In genomic region chr4:148941321-148941720, GRCm38 (mm10) we compare ENCODE assay signal across 8 mouse cellular contexts.
A peak's percentile ranks its signal among the peaks of the same experiment; 100 is the strongest.
DNase-seq lines count a peak whose midpoint lies in the region; ATAC-seq and TF ChIP-seq lines count a peak whose summit lies in the region.

No protein-coding gene starts in this region.

- H3K9me3 ChIP-seq in kidney, embryonic 14.5 days (ENCODE audit: control insufficient read depth, low read length): no peaks in the 10 kb centered on the region
- H3K9me3 ChIP-seq in embryonic facial prominence, embryonic 13.5 days: no peaks in the 10 kb centered on the region
- H3K9me3 ChIP-seq in intestine, postnatal 0 days (ENCODE audit: control insufficient read depth): no peaks in the 10 kb centered on the region
- no peaks in the 10 kb centered on the region for H3K9me3 ChIP-seq in midbrain, postnatal 0 days (ENCODE audit: low read length)

- peak overlapping the region; percentile 39 for H3K27ac ChIP-seq in kidney, embryonic 14.5 days (ENCODE audit: low read depth, low read length)
- no peak overlapping the region for H3K27ac ChIP-seq in kidney, adult 2 months (ENCODE audit: insufficient read depth, low read depth, low read length)
- H3K27ac ChIP-seq in embryonic facial prominence, embryonic 13.5 days: no peak overlapping the region; the same call in 1 of the 2 replicates
- no peak overlapping the region for H3K27ac ChIP-seq in intestine, postnatal 0 days (ENCODE audit: low read depth, low read length)
- H3K27ac ChIP-seq in midbrain, postnatal 0 days (ENCODE audit: low read depth, low read length): peak overlapping the region; percentile 7; the same call in 1 of the 2 replicates

- peaks cover 7% of the 10 kb centered on the region; the same call in 1 of the 2 replicates for H3K36me3 ChIP-seq in kidney, embryonic 14.5 days (ENCODE audit: control insufficient read depth, insufficient read depth, low read length)
- no peaks in the 10 kb centered on the region for H3K36me3 ChIP-seq in kidney, adult 2 months (ENCODE audit: control insufficient read depth, insufficient read depth, low read length)
- no peaks in the 10 kb centered on the region for H3K36me3 ChIP-seq in embryonic facial prominence, embryonic 13.5 days
- peaks cover 30% of the 10 kb centered on the region for H3K36me3 ChIP-seq in intestine, postnatal 0 days (ENCODE audit: control insufficient read depth, insufficient read depth)
- no peaks in the 10 kb centered on the region for H3K36me3 ChIP-seq in midbrain, postnatal 0 days (ENCODE audit: insufficient read depth, low read length)

- ATAC-seq in kidney, embryonic 14.5 days (ENCODE audit: low FRiP score, low TSS enrichment): 0 out of 2 replicates have a peak, but pooled peaks have one; percentile 9
- no peak for ATAC-seq in embryonic facial prominence, embryonic 13.5 days (ENCODE audit: insufficient number of reproducible peaks, insufficient read depth, low FRiP score, low TSS enrichment, low read depth)
- no peak for ATAC-seq in intestine, postnatal 0 days
- 0 out of 2 replicates have a peak, but pooled peaks have one; percentile 4 for ATAC-seq in midbrain, postnatal 0 days (ENCODE audit: low FRiP score)

- peak overlapping the region; percentile 1; the same call in 1 of the 2 replicates for H3K9ac ChIP-seq in kidney, embryonic 14.5 days (ENCODE audit: low read depth, low read length)
- no peak overlapping the region for H3K9ac ChIP-seq in embryonic facial prominence, embryonic 13.5 days
- no peak overlapping the region for H3K9ac ChIP-seq in intestine, postnatal 0 days (ENCODE audit: low read depth, low read length)
- H3K9ac ChIP-seq in midbrain, postnatal 0 days (replicated peaks; ENCODE audit: low read length, poor library complexity, severe bottlenecking): no peak overlapping the region

- H3K4me3 ChIP-seq in kidney, embryonic 14.5 days (ENCODE audit: low read length): no peak overlapping the region
- no peak overlapping the region for H3K4me3 ChIP-seq in kidney, adult 2 months (ENCODE audit: insufficient read depth, low read depth, low read length)
- no peak overlapping the region for H3K4me3 ChIP-seq in embryonic facial prominence, embryonic 13.5 days
- no peak overlapping the region for H3K4me3 ChIP-seq in intestine, postnatal 0 days (ENCODE audit: low read depth, low read length)
- no peak overlapping the region for H3K4me3 ChIP-seq in midbrain, postnatal 0 days (ENCODE audit: low read depth, low read length)

- no peak for TF ChIP-seq POLR2A in kidney, adult 2 months (IDR thresholded peaks at IDR 0.05; ENCODE audit: low read depth, low read length)

- H3K4me2 ChIP-seq in kidney, embryonic 14.5 days (replicated peaks; ENCODE audit: low read depth, low read length): peak overlapping the region; percentile 25; the same call in 1 of the 2 replicates
- peak overlapping the region; percentile 46; the same call in 1 of the 2 replicates for H3K4me2 ChIP-seq in embryonic facial prominence, embryonic 13.5 days
- H3K4me2 ChIP-seq in intestine, postnatal 0 days (replicated peaks; ENCODE audit: low read depth): peak overlapping the region; percentile 65
- H3K4me2 ChIP-seq in midbrain, postnatal 0 days (ENCODE audit: low read depth, low read length, poor library complexity, severe bottlenecking): peak overlapping the region; percentile 41

- no peak for TF ChIP-seq CTCF in kidney, adult 2 months (conservative IDR thresholded peaks at IDR 0.05; ENCODE audit: insufficient read depth, insufficient read length, low read depth, low read length)
- TF ChIP-seq CTCF in intestine, postnatal 0 days (IDR thresholded peaks at IDR 0.05; ENCODE audit: low read depth): no peak
- no peak for TF ChIP-seq CTCF in midbrain, postnatal 0 days (IDR thresholded peaks at IDR 0.05)

- 42% methylated on average over 11 of the region's 11 CpGs for WGBS in kidney, embryonic 14.5 days
- WGBS in kidney, adult 2 months: 67% methylated on average over 11 of the region's 11 CpGs
- WGBS in embryonic facial prominence, embryonic 13.5 days: 50% methylated on average over 11 of the region's 11 CpGs
- WGBS in intestine, postnatal 0 days: 50% methylated on average over 11 of the region's 11 CpGs
- 32% methylated on average over 11 of the region's 11 CpGs for WGBS in midbrain, postnatal 0 days

- peaks cover 24% of the 10 kb centered on the region for H3K4me1 ChIP-seq in kidney, embryonic 14.5 days (ENCODE audit: control insufficient read depth, insufficient read depth, low read length)
- H3K4me1 ChIP-seq in kidney, adult 2 months (ENCODE audit: control insufficient read depth, insufficient read depth, low read length): peaks cover 2% of the 10 kb centered on the region; the same call in 1 of the 2 replicates
- H3K4me1 ChIP-seq in embryonic facial prominence, embryonic 13.5 days: peaks cover 16% of the 10 kb centered on the region
- H3K4me1 ChIP-seq in intestine, postnatal 0 days (replicated peaks; ENCODE audit: control insufficient read depth, insufficient read depth, low read length): peaks cover 8% of the 10 kb centered on the region
- peaks cover 10% of the 10 kb centered on the region for H3K4me1 ChIP-seq in midbrain, postnatal 0 days (ENCODE audit: insufficient read depth, low read length)

- H3K27me3 ChIP-seq in kidney, embryonic 14.5 days (ENCODE audit: control insufficient read depth, insufficient read depth, low read length): no peaks in the 10 kb centered on the region; the same call in 1 of the 2 replicates
- H3K27me3 ChIP-seq in kidney, adult 2 months (replicated peaks; ENCODE audit: control insufficient read depth, insufficient read depth, low read length): no peaks in the 10 kb centered on the region
- H3K27me3 ChIP-seq in embryonic facial prominence, embryonic 13.5 days: peaks cover 71% of the 10 kb centered on the region
- H3K27me3 ChIP-seq in intestine, postnatal 0 days (replicated peaks; ENCODE audit: control insufficient read depth, insufficient read depth, low read length): no peaks in the 10 kb centered on the region
- peaks cover 6% of the 10 kb centered on the region for H3K27me3 ChIP-seq in midbrain, postnatal 0 days (ENCODE audit: insufficient read depth, low read length)

- no peak for DNase-seq in kidney, adult 2 months
- no peak for DNase-seq in midbrain, postnatal 0 days (ENCODE audit: low spot score)
- DNase-seq in cerebellum, adult 11-12 months: no peak
- no peak for DNase-seq in ovary, postnatal 36 days (ENCODE audit: low spot score)
- no peak for DNase-seq in adrenal gland, postnatal 25 days

Comparison
In these comparisons a context has a peak if more than half of its experiments do, and no peak if none do; other contexts are left out.
1. H3K27ac ChIP-seq: peak in kidney, embryonic 14.5 days (single experiment) and midbrain, postnatal 0 days (single experiment); none in kidney, adult 2 months (single experiment), embryonic facial prominence, embryonic 13.5 days (single experiment) and intestine, postnatal 0 days (single experiment).
2. ATAC-seq: peak in kidney, embryonic 14.5 days (single experiment) and midbrain, postnatal 0 days (single experiment); none in embryonic facial prominence, embryonic 13.5 days (single experiment) and intestine, postnatal 0 days (single experiment).
3. Peak in every context shown above with its lines, with median percentiles within 50 percentile points of each other: H3K4me2 ChIP-seq.